23 mouse cellular contexts compared by ENCODE assay signal in the genomic region with DNA sequence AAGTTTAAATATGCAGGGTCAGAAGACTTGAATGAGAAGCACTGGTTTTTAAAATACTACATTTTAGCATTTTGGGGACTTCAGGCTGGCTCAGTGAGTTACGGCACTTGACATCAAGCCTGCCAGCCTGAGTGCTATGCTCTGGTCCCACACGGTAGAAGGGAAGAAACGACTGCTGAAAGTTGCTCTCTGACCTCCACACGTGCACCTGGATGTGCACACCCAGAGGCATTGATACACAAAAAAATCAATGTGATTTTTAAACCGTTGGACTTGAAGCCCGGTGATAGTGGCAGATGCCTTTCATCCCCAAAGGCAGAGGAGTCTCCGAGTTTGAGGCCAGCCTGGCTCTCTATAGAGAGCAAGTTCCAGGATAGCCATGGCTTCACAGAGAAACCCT. TPM values are rescaled to one million over a fixed set of nuclear protein-coding genes. Genes with fewer than 3 reads are reported as not detected.
DNase-seq lines count a peak whose midpoint lies in the region; ATAC-seq and TF ChIP-seq lines count a peak whose summit lies in the region.
"Had no signal": no experiment of that assay in that cellular context is flagged by ENCODE, and none has a peak within 500 bp of the region (broad histone marks: within the 10 kb centered on the region; RNA-seq: fewer than 3 reads in every experiment).

No protein-coding gene starts in this region.

- H3K9ac ChIP-seq in liver, adult 2 months (ENCODE audit: low read depth, low read length): no peak overlapping the region
- H3K9ac ChIP-seq in liver, embryonic 11.5 days (ENCODE audit: low read depth, low read length): no peak overlapping the region
- no peak overlapping the region for H3K9ac ChIP-seq in liver, postnatal 0 days (replicated peaks)

- no peaks in the 10 kb centered on the region for H3K4me1 ChIP-seq in liver, adult 2 months (ENCODE audit: control insufficient read depth, insufficient read depth, low read length)
- H3K4me1 ChIP-seq in liver, embryonic 11.5 days (replicated peaks; ENCODE audit: control insufficient read depth, insufficient read depth, low read length): no peaks in the 10 kb centered on the region
- no peaks in the 10 kb centered on the region; the same call in 1 of the 2 replicates for H3K4me1 ChIP-seq in liver, postnatal 0 days (ENCODE audit: insufficient read depth)

- TF ChIP-seq CTCF in liver, adult 2 months (IDR thresholded peaks at IDR 0.05; ENCODE audit: low read depth, low read length): no peak
- no peak for TF ChIP-seq CTCF in liver, postnatal 0 days (IDR thresholded peaks at IDR 0.05; ENCODE audit: low read depth)

- no peaks in the 10 kb centered on the region for H3K9me3 ChIP-seq in liver, embryonic 11.5 days (ENCODE audit: control insufficient read depth, low read length)
- no peaks in the 10 kb centered on the region for H3K9me3 ChIP-seq in liver, postnatal 0 days (ENCODE audit: low read length)
- H3K9me3 ChIP-seq: G1E had no signal

- no peak for ATAC-seq in liver, embryonic 11.5 days (replicated peaks; ENCODE audit: low FRiP score)
- ATAC-seq in liver, postnatal 0 days: peak; percentile 80
- ATAC-seq: activated CD4-positive, CD25-positive, alpha-beta regulatory T cell, adult 4 months; CD4-positive, CD25-positive, alpha-beta regulatory T cell, adult 4 months; Patski had no signal

- no peak for TF ChIP-seq EP300 in liver, postnatal 0 days (IDR thresholded peaks at IDR 0.05; ENCODE audit: low read depth)

- DNase-seq in cerebellum, adult 9-10 months: peak; percentile 27
- DNase-seq in cerebellum, postnatal 10 days: no peak
- DNase-seq in liver, adult 2 months (ENCODE audit: extremely low read depth, low read depth, low spot score): peak; percentile 65
- DNase-seq in liver, embryonic 11.5 days (ENCODE audit: low spot score): no peak
- DNase-seq in liver, postnatal 0 days: peak; percentile 30
- no peak for DNase-seq in liver
- DNase-seq: adrenal gland, adult 2 months; adrenal gland, adult 8-10 months; adrenal gland, postnatal 10 days; adrenal gland, postnatal 14 days; adrenal gland, postnatal 25 days; adrenal gland, postnatal 36 days; B cell, adult 2 months had no signal

- H3K27me3 ChIP-seq in liver, adult 2 months (ENCODE audit: control insufficient read depth, insufficient read depth, low read length): no peaks in the 10 kb centered on the region
- peaks cover 17% of the 10 kb centered on the region for H3K27me3 ChIP-seq in liver, embryonic 11.5 days (replicated peaks; ENCODE audit: control insufficient read depth, insufficient read depth, low read length)
- no peaks in the 10 kb centered on the region for H3K27me3 ChIP-seq in liver, postnatal 0 days (ENCODE audit: insufficient read depth, low read length)
- H3K27me3 ChIP-seq: CH12.LX, Patski had no signal

- TF ChIP-seq POLR2A in liver, adult 2 months (IDR thresholded peaks at IDR 0.05; ENCODE audit: extremely low read depth, insufficient read depth, low read length): no peak

- H3K27ac ChIP-seq in liver, adult 2 months (replicated peaks; ENCODE audit: insufficient read depth, low read depth, low read length): no peak overlapping the region
- no peak overlapping the region for H3K27ac ChIP-seq in liver, embryonic 11.5 days (ENCODE audit: low read depth, low read length)
- H3K27ac ChIP-seq in liver, postnatal 0 days (ENCODE audit: low read depth): no peak overlapping the region

- no peak overlapping the region for H3K4me3 ChIP-seq in liver, adult 2 months (ENCODE audit: insufficient read depth, low read depth, low read length)
- H3K4me3 ChIP-seq in liver, embryonic 11.5 days (ENCODE audit: low read depth, low read length): no peak overlapping the region
- no peak overlapping the region for H3K4me3 ChIP-seq in liver, postnatal 0 days (ENCODE audit: low read depth, low read length)

- no peak overlapping the region for H3K4me2 ChIP-seq in liver, embryonic 11.5 days
- H3K4me2 ChIP-seq in liver, postnatal 0 days (ENCODE audit: low read depth, low read length): no peak overlapping the region

- H3K79me2 ChIP-seq in liver, adult 2 months (ENCODE audit: control insufficient read depth, insufficient read depth, low read length): no peaks in the 10 kb centered on the region

- H3K36me3 ChIP-seq in liver, adult 2 months (ENCODE audit: control insufficient read depth, insufficient read depth, low read length): no peaks in the 10 kb centered on the region
- no peaks in the 10 kb centered on the region for H3K36me3 ChIP-seq in liver, embryonic 11.5 days (ENCODE audit: control insufficient read depth, insufficient read depth, low read length)
- H3K36me3 ChIP-seq in liver, postnatal 0 days (replicated peaks; ENCODE audit: insufficient read depth, low read length): no peaks in the 10 kb centered on the region
- H3K36me3 ChIP-seq: G1E had no signal

- WGBS in liver, adult 2 months: 21% methylated on average over 7 of the region's 7 CpGs
- 64% methylated on average over 7 of the region's 7 CpGs for WGBS in liver, embryonic 11.5 days
- 50% methylated on average over 7 of the region's 7 CpGs for whole genome bisulfite sequencing in liver, postnatal 0 days (ENCODE audit: insufficient replicate concordance)

RNA-seq across cellular contexts. Expression of a gene that starts 7.5 kb away (rescaled TPM):
- not detected in 2 replicates for total RNA-seq in liver, adult 2 months (2014; rRNA removed)
- not detected in 2 replicates for polyA plus RNA-seq in liver, adult 2 months (2012; rRNA removed)
- not detected in 2 replicates for polyA plus RNA-seq in liver, embryonic 11.5 days (2014; fragmentation: Nextera tagmentation; extraction: Ambion mirVana)
- 0.08 and 0.61 TPM in 2 replicates for polyA plus RNA-seq in liver, postnatal 0 days (2015; fragmentation: Nextera tagmentation; extraction: Ambion mirVana)
- total RNA-seq: adrenal gland, adult 18-20 months; adrenal gland, adult 2 months; adrenal gland, adult 8-10 months; adrenal gland, postnatal 10 days; adrenal gland, postnatal 14 days; adrenal gland, postnatal 25 days; adrenal gland, postnatal 36 days; adrenal gland, postnatal 4 days; CH12.LX; ES-E14; G1E; MEL had no signal
- polyA plus RNA-seq: activated CD4-positive, CD25-positive, alpha-beta regulatory T cell, adult 4 months; adrenal gland, adult 2 months; C2C12; CD4-positive, CD25-positive, alpha-beta regulatory T cell, adult 4 months; G1E; Patski had no signal

RNA-seq across cellular contexts. Expression of a gene that starts 32.0 kb away (rescaled TPM):
- total RNA-seq in liver, adult 2 months (2014; rRNA removed): 226 and 238 TPM in 2 replicates
- 166 and 174 TPM in 2 replicates for polyA plus RNA-seq in liver, adult 2 months (2012; rRNA removed)
- polyA plus RNA-seq in liver, embryonic 11.5 days (2014; fragmentation: Nextera tagmentation; extraction: Ambion mirVana): 1.9 and 2.5 TPM in 2 replicates
- 66.9 and 67.6 TPM in 2 replicates for polyA plus RNA-seq in liver, postnatal 0 days (2015; fragmentation: Nextera tagmentation; extraction: Ambion mirVana)
- polyA plus RNA-seq: activated CD4-positive, CD25-positive, alpha-beta regulatory T cell, adult 4 months; G1E had no signal

Comparison
In these comparisons a context has a peak if more than half of its experiments do, and no peak if none do; other contexts are left out.
1. DNase-seq: peak in cerebellum, adult 9-10 months (single experiment), liver, adult 2 months (single experiment) and liver, postnatal 0 days (single experiment); none in cerebellum, postnatal 10 days (0 of 2), liver, embryonic 11.5 days (single experiment) and liver (single experiment).
2. RNA of a gene that starts 32.0 kb away (polyA plus RNA-seq): 166 to 174 TPM in liver, adult 2 months and 66.9 to 67.6 TPM in liver, postnatal 0 days; 1.9 to 2.5 TPM in liver, embryonic 11.5 days; every median in the first group is over 10 times any median in the second.